Mouse (Mus musculus): ENCODE results near the gene Blnk.

The Blnk gene

GRCm38 (mm10) chr19:41003694-41004315 lies 9.5 kb upstream of the Blnk start:
- no peak for DNase-seq (ENCODE audit: extremely low spot score, low spot score)

GRCm38 (mm10) chr19:40999569-40999968 lies 5.2 kb upstream of the Blnk start:
- DNase-seq (ENCODE audit: extremely low spot score, low spot score): no peak

- no peak for DNase-seq (ENCODE audit: extremely low spot score, low spot score)
Observed at GRCm38 (mm10) chr19:40998469-40999170, 4.3 kb upstream of the Blnk start.

GRCm38 (mm10) chr19:40996722-40997121 lies 2.4 kb upstream of the Blnk start:
- no peak for DNase-seq (ENCODE audit: extremely low spot score, low spot score)

GRCm38 (mm10) chr19:40995449-40996401 lies 1.4 kb upstream of the Blnk start:
- DNase-seq (ENCODE audit: extremely low spot score, low spot score): no peak

- DNase-seq (ENCODE audit: extremely low spot score, low spot score): no peak
Observed at GRCm38 (mm10) chr19:40994911-40995310, 576 bp upstream of the Blnk start.

- no peak for DNase-seq (ENCODE audit: extremely low spot score, low spot score)
Observed at GRCm38 (mm10) chr19:40993356-40993755, 979 bp downstream of the Blnk start.

GRCm38 (mm10) chr19:40992517-40993044 lies 1.8 kb downstream of the Blnk start:
- DNase-seq (ENCODE audit: extremely low spot score, low spot score): no peak

- no peak for DNase-seq (ENCODE audit: extremely low spot score, low spot score)
Observed at GRCm38 (mm10) chr19:40992096-40992495, 2.2 kb downstream of the Blnk start.

GRCm38 (mm10) chr19:40991626-40992025 lies 2.7 kb downstream of the Blnk start:
- DNase-seq (ENCODE audit: extremely low spot score, low spot score): no peak

- DNase-seq (ENCODE audit: extremely low spot score, low spot score): no peak
Observed at GRCm38 (mm10) chr19:40990781-40991343, 3.5 kb downstream of the Blnk start.

- DNase-seq (ENCODE audit: extremely low spot score, low spot score): no peak
Observed at GRCm38 (mm10) chr19:40989961-40990600, 4.3 kb downstream of the Blnk start.

GRCm38 (mm10) chr19:40988856-40989255 lies 5.5 kb downstream of the Blnk start:
- no peak for DNase-seq (ENCODE audit: extremely low spot score, low spot score)

GRCm38 (mm10) chr19:40984536-40984935 lies 9.8 kb downstream of the Blnk start:
- no peak for DNase-seq (ENCODE audit: extremely low spot score, low spot score)

GRCm38 (mm10) chr19:40980671-40981070 lies 13.7 kb downstream of the Blnk start:
- DNase-seq (ENCODE audit: extremely low spot score, low spot score): no peak

- no peak for DNase-seq (ENCODE audit: extremely low spot score, low spot score)
Observed at GRCm38 (mm10) chr19:40978026-40978425, 16.3 kb downstream of the Blnk start.

GRCm38 (mm10) chr19:40976946-40977917 lies 17.1 kb downstream of the Blnk start:
- DNase-seq (ENCODE audit: extremely low spot score, low spot score): no peak

- DNase-seq (ENCODE audit: extremely low spot score, low spot score): no peak
Observed at GRCm38 (mm10) chr19:40971273-40971914, 22.9 kb downstream of the Blnk start.

- no peak for DNase-seq (ENCODE audit: extremely low spot score, low spot score)
Observed at GRCm38 (mm10) chr19:40970775-40971174, 23.6 kb downstream of the Blnk start.
